Mouse (Mus musculus): ENCODE measurements at regions not wholly inside any gene's neighbourhood (a gene's known extent, or its start where the extent isn't known, plus 50 kb on each side); places are given as distances from the start of the nearest gene placed in this dataset.

DNA sequence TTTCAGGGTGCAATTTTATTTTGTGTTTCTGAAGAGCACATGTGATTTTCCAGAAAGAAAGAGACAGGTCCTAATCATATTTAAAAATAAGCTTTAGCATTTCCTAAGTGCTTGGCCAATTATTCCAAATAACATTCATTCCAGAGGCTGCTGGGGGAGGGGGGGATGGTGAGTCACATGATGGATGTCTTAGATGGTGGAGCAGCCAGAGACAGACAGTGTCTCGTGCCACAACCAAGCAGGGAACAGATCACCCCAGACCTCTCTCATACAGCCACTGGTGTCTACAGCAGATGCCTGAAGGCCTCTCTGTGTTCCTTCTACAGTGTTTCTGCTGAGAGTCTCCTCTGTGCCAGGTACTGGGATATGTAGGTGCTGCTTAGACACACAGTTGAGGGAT is 112.8 kb upstream of the Adra1b start:
- CTCF ChIA-PET: interaction anchor here in 1 of 4 experiments (0.7 kb wide), 1 partner anchor 385 kb away, joined by 3 read pairs; no protein-coding TSS in a partner anchor
- POLR2A ChIA-PET: no interaction called here

DNA sequence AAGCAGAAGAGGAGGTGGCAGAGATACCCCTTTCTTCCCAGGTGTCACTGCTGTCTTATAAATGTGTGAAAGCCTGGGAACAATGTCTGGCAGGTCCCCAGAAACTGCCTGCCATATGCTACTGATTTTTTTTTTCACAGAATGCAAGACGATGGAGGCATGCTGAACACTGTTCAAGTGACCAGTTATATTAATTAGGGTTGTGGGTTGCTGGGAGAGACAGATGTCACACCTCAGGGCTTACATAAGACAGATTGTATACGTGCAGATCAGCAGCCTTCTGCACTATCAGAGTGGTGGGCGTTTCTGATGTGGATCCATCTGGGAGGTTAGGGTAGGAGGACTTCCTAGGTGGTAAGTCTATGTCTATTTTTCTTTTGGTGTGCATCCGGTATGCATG is 120.6 kb upstream of the Adra1b start:
- ChIA-PET POLR2A (no interaction called here), CTCF (no interaction called here)

DNA sequence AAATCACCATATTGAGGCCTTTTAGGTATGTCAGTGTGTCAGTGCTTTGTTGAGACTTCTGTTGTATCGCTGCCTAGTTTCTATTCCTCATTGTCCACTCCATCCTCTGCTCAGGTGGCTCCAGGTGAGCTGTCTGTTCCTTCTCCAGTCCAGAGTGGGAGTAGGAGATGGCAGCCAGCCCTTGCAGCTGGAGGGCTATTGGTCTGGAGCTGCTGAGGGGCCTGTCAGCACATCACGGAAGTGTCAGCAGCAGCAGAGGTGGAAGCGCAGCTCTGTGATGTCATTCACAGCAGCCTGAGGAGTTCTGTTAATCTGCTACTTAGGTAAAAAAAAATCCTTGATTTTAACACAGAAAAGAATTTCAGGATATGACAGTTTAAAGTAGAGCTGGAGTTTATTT is 126.0 kb upstream of the Adra1b start:
- CTCF ChIA-PET: interaction anchor here in 1 of 4 experiments (0.6 kb wide), 1 partner anchor 342 kb away, joined by 3 read pairs; no protein-coding TSS in a partner anchor
- POLR2A ChIA-PET: interaction anchor here in 1 of 4 experiments (1.1 kb wide), 1 partner anchor 21 kb away, joined by 3 read pairs; no protein-coding TSS in a partner anchor

DNA sequence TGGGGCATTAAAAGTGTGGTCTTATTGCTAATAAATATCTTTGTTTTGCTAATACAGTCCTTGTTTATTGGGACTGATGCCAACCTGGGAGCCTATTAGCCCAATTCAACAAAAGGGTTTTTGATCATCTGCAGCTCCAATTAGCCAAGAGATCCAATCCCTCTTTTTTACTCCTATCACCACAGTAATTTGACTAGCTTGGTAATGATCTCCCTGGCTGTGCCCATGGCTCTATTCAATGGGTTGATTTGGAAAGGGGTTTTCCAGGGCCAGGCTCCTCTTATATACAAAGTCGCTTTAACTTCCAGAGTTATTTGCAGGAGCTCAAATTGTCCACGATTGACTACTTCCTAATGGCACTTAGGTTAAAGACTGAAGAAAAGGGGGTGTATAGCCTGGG is 145.1 kb upstream of the Adra1b start:
- ChIA-PET CTCF (interaction anchor here in 1 of 4 experiments (0.6 kb wide), 1 partner anchor 974 kb away, joined by 4 read pairs; no protein-coding TSS in a partner anchor), POLR2A (no interaction called here)

DNA sequence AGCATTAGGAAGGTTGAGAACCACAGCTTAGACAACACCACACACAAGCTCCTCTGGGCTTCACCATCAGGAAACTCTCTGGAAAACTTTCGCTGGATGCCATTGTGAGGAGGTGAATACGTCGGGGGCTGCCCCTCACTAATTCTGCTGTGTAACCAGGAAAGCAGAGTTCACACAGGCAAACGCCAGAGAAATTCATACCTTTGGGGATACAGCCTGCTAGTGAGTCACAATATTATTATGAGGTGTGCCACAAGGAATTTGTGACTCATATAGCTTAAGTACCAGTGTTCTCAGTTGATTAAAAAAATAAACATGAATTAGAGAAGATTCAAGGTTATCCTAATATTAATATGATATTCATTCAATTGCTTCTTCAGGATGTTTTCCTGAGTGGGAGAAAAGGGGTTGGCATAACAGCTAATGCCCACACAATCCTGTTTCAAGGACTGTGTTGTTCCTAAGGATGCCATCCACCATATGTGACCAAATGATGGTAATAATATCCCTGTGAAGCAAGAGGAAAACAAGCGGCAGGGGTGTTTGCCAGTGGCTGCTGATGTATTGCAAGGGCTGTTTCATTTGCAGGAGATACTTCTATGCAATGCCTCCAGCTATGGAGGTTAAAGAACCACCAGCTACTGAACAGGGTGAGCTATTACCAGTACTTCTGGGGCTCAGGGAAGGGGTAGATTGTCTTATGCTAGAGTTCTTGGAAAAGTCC is 148.4 kb upstream of the Adra1b start:
- POLR2A ChIA-PET: interaction anchor here in 1 of 4 experiments (0.9 kb wide), 1 partner anchor 32 kb away, joined by 3 read pairs; no protein-coding TSS in a partner anchor
- CTCF ChIA-PET: interaction anchor here in 1 of 4 experiments (0.6 kb wide), 1 partner anchor 558 kb away, joined by 3 read pairs; no protein-coding TSS in a partner anchor

DNA sequence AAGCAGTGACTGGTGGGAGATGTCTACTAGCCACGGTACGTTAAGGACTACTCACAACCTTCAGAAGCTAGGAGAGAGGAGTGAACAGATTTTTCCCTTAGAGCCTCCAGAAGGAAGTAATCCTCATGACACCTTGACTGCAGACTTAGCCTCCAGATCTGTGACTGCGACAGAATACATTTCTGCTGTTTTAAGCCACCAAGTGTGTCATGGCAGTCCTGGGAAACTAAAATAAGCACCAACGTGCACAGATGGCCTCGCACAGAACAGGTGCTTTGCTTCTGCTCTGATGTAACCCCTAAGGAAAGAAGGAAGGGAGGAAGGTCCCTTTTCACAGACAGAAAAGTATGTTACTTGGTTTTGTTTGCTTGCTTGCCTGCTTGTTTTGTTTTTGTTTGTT is 151.5 kb upstream of the Adra1b start:
- CTCF ChIA-PET: no interaction called here
- POLR2A ChIA-PET: no interaction called here

DNA sequence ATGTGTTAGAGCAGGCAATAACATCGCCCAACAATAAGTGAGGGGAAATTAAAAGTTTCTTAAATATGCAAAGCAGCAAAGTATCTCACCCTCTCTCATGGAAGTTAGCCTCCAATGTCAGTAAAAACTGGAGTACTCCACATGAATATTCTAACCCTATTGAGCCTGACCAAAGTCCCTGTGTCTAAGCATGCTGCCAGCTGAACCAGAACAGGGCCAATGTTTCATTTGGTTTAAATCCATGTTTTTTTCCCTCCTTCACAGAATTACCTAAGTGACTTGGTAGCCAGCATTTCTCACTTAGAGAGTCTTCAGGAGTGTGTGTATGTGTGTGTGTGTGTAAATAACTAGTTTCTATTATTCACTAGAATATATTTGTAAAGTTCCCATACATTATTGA is 161.4 kb upstream of the Adra1b start:
- CTCF ChIA-PET: interaction anchor here in 1 of 4 experiments (0.6 kb wide), 1 partner anchor 25 kb away, joined by 7 read pairs; no protein-coding TSS in a partner anchor
- POLR2A ChIA-PET: no interaction called here

DNA sequence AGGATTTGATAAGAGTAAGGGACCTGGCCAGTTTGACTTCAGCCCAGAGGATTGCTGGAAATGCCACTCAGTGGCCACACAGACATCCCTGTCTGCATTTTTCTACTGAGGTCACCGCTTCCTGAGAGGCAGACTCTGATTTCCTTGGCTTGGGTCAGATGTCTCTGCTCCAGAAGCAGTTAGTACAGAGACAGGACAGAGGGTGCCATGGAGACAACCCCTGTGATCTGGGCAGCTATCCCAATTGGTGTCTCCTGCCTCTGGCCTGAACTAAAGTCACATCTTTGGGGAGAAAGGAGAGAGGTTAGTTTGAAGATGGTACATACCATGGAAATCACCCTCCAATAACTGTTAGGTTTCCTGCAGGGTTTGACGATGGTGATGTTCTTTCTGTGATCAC is 165.2 kb upstream of the Adra1b start:
- CTCF ChIA-PET: no interaction called here
- POLR2A ChIA-PET: no interaction called here

DNA sequence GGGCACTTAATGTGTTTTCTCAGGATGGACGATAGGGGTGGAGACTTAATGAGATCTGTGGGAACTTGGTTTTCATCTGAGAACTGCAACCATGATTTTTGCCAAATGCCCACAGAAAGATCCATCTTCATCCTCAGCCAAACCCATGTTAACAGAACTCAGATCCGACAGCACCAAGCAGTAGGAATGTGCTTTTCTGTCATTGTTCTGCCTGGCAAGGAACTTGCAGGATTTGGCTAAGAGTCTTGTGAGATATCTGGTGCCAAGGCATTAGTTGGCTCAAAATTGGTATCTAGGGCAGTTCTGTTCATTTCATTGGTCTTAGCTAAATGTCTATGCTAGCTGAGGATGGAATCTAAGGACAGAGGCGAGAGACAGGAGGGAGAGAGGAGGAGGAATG is 182.7 kb upstream of the Adra1b start:
- ChIA-PET CTCF (interaction anchor here in 1 of 4 experiments (0.6 kb wide), 1 partner anchor 458 kb away, joined by 7 read pairs; no protein-coding TSS in a partner anchor), POLR2A (no interaction called here)

DNA sequence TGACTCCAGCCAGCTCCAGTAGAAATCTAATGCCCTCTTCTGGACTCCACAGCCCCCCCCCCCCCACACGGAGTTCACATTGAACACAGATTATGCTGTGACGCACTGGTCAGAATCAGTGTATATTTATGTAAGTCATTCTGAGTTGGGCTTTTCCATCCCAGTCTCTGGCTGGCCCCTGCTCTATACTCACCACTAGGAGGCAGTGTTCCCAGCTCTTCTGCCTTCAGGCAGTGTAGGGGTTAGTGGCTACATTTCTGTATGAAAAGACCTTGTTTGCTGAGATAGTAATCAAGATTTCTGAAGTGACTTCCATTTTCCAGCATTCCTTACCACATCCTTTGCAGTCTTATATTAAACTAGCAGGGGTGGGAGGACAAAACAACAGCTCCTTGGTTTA is 185.9 kb upstream of the Adra1b start:
- ChIA-PET CTCF (interaction anchor here (0.5 to 1.1 kb wide), 6 partner anchors 25 to 366 kb away, joined by 3 to 7 read pairs (median 5); no protein-coding TSS in a partner anchor), POLR2A (no interaction called here)

DNA sequence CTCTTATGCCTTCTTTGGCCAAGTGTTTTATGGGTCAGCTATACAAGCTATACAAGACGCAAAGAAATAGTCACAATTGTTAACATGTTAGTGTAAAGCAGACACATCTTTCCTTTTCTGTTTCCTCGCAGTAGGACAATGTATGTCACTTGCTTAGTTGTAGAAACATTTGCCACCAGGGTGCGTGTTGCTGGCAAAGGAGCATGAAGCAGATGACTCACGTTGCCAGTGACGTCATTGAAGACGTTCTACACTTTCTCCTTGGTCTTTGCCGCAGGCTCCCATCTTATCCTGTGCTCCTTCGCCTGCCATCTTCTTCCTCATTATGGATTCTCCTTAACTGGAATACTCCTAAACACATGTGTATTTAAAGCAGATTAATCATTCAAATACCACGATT is 188.5 kb upstream of the Adra1b start:
- ChIA-PET CTCF (interaction anchor here in 1 of 4 experiments (1.6 kb wide), 1 partner anchor 241 kb away, joined by 4 read pairs; no protein-coding TSS in a partner anchor), POLR2A (no interaction called here)

DNA sequence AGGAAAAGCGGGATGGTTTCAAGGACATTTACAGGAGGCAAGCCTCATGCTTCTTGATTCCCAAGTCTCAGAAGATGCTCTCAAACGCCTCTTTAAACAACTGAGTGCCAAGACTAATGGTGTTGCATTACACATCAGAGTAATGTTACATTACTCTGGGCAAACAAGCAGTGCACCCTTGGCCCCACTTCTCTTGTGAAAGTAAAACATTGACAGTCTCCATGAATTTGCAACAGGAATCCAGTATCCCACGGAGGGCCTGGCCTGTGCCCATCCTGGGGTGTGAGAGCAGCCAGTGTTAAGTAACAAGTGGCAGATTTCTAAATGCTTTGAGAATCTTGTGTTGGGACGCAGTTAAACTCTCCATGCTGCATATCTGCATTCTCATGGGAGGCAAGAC is 194.3 kb upstream of the Adra1b start:
- CTCF ChIA-PET: no interaction called here
- POLR2A ChIA-PET: no interaction called here

DNA sequence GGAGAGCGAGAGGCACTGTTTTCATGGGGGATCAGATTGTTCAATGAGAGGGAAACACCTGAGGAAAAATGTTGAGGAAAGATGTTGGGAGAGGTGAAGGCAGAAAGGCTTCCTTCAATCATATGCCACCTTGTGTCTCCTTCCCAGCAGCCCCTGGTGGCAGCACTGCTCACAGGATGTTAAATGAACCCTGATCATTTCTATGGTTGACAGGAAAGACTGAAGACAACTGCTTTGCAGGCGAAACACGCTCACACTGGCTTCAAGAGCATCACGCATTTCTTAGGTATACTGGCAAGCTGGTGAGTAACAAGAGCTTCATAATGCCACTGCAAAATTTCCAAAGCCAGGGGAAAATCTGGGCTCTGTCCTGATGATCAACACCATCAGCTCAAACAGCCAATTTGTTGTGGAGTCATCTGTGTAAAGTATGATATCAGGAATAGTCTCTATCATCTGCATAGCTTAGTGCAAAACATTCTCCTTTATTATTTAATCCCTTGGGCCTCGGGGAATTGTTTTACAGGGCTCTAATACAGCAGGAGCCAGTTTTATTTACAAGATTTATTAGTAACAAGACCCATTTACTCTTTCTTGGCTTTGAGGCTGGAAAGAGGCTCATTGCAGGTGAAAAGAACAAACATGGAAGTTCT is 202.3 kb upstream of the Adra1b start:
- POLR2A ChIA-PET: no interaction called here
- CTCF ChIA-PET: no interaction called here

DNA sequence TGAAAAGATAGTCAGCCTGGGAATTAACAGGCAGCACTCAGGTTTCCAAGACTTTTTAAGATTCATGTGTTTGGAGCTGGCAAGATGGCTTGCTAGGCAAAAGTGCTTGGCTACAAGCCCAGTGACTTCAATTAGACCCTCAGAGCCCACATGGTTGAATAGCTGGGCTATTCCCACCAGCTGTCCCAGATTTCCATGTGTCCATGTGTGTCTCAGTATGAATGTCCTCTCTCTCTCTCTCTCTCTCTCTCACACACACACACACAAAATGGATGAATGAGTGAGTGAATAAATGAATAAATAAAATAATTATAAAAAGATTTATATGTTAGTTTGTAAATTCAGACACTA is 202.8 kb upstream of the Adra1b start:
- POLR2A ChIA-PET: no interaction called here
- CTCF ChIA-PET: no interaction called here

DNA sequence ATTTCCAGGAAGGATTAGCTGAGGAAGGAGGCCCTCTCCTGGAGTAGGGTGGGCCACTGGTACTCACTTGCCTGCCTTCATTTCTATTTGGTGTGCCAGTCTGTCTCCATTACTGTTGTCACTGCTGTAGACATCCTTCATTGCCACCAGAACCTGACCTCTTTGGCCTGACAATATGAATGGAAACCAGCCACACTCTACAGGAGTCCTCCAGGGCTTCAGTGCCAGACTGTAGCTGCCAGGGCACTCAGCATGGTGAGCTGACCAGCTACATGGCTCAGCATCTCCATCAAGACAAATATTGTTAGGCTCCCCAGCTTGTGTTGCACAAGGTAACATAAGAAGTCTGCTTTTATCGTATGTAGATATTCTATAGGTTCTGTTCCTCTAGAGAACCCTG is 205.2 kb upstream of the Adra1b start:
- ChIA-PET POLR2A (no interaction called here), CTCF (no interaction called here)

DNA sequence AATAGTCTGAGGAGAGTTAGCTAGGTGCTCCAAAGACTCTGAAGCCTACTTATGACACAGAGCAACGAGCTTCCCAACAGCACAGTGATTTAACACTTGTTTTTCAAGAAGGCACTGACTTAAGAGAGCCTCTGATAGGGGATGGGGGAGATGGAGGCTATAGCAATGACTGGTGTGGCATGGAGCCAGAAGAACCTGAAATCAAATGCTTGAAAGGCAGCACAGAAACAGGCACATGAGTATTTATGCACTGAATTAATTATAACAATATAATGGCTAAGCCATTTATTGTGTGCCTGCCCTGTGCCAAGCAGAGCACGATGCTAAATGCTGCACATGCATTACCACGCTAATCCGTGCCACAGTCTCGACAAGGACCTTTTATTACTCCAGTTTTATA is 210.5 kb upstream of the Adra1b start:
- CTCF ChIA-PET: no interaction called here
- POLR2A ChIA-PET: interaction anchor here in 1 of 4 experiments (0.6 kb wide), 1 partner anchor 74 kb away, joined by 3 read pairs; no protein-coding TSS in a partner anchor

DNA sequence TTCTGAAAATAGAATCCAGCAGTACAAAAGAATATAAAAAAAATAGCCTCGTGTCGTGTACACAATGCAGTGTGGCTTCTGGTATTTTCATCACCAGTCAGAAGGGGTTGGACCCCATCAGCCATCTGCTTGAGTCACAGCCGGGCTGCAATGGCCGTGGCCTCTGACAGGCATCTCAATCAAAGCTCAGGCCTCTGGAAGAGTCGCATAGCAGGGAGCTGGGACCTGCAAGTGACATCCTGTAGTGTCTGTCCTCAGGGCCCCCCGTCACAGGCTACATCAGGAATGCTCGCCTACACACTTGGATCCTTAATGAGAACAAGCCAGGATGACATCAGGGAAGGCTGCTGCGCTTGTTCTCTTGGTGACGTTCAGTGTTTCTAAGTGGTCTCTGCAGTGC is 226.1 kb upstream of the Adra1b start:
- POLR2A ChIA-PET: no interaction called here
- CTCF ChIA-PET: interaction anchor here in 1 of 4 experiments (0.5 kb wide), 1 partner anchor 298 kb away, joined by 4 read pairs; no protein-coding TSS in a partner anchor

DNA sequence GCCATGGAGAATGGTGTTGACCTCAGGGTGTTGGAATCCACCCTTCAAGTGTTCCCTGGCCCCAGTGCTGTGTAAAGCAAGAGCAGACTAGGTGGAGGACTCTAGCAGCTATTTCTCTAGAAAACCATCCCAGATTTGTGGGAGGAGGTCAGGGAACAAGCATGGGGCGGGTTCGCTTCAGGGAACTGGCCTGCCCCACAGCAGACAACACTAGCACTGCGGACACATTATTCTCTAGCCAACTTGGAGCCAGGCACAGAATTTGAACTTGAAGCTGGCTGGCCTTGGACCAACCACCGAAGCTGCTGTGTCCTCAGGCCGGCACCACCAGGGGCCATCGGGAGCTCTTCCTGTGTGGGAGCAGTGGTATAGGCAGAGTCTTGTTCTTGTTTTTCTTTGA is 227.5 kb upstream of the Adra1b start:
- CTCF ChIA-PET: interaction anchor here in 1 of 4 experiments (0.5 kb wide), 1 partner anchor 340 kb away, joined by 3 read pairs; no protein-coding TSS in a partner anchor
- POLR2A ChIA-PET: no interaction called here

DNA sequence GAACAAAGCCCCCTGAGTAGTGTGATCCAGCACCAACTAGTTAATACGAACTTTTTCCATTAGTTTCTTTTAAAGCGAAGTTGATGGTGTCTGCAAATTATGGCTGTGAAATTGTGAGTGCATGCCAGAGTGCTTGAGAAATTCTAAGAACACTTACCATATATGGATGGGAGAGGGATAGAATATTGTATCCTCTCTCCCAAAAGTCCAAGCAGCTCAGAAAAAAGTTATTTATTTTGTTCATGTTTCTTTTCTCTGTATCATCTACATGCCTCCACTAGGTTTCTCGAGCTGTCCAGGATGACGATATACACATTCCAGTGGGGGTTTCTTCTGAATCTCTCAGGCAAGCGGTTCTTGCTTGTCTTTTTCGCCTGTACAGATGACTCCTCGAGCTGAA is 232.2 kb upstream of the Adra1b start:
- POLR2A ChIA-PET: no interaction called here
- CTCF ChIA-PET: no interaction called here

DNA sequence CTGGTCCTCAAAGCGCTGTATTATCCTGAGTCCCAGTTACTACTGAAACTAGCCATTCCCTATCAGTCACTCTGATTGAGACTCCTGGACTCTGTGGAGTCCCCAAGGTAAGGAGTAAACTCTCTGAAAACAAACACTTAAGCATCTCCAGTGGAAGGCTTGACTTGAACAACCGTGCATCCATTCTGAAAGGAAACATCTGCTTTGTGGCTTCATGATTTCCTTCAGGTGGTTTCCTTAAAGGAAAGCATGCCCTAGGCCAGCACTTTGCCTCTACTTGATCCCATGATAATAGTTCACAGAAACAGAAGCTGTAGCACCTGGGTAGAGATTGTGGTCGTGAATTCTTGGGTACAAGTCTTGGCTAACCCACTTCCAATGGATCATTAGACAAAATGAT is 235.0 kb upstream of the Adra1b start:
- POLR2A ChIA-PET: no interaction called here
- CTCF ChIA-PET: no interaction called here

DNA sequence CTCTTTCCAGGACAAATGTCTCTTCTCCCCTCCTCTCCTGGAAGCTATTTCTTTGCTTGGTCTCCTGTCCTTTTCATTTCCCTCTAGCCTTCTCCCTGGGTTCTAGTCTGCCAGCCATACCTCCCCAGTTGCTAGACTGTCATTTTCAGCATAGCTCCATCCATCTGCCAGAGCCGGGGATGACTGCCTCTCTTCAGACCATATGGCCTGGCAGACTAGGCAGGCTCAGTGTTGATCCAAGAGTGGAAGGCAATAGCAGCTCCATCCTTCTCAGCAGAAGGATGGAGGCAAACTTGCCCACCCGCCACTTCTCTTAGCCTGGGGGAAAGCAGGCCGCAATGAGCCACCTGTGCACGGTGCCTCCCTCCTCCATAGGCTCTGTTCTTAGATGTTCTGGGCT is 242.0 kb upstream of the Adra1b start:
- CTCF ChIA-PET: no interaction called here
- POLR2A ChIA-PET: no interaction called here
